Mouse (Mus musculus): ENCODE results near the gene Zfp819.
"Not testable (repeated sequence)": the region's sequence is repeated elsewhere in the genome, so short reads cannot be mapped to it uniquely, and the experiment has no call there.

Zfp819 gene

DNA sequence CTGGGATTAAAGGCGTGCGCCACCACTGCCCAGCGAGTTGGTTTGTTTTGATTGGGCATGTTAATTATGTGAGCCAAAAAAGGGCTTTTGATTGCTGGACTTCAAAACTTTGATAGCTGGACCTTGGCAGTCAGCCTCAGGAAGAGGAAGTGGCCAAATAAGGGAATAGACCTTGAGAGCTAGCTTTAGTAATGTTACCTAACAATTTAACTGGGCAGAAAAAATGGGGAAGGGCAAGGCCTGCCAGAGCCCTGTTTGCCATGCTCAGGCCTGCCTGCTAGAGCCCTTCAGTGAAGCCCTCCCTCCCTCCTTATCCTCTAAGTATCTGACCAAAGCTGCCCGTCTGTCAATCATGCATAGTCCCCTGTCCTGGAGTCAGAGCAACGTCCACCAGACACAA lies 35.6 kb downstream of the Zfp819 start:
- in situ Hi-C loops (cut with MboI, MseI): no loop called here

DNA sequence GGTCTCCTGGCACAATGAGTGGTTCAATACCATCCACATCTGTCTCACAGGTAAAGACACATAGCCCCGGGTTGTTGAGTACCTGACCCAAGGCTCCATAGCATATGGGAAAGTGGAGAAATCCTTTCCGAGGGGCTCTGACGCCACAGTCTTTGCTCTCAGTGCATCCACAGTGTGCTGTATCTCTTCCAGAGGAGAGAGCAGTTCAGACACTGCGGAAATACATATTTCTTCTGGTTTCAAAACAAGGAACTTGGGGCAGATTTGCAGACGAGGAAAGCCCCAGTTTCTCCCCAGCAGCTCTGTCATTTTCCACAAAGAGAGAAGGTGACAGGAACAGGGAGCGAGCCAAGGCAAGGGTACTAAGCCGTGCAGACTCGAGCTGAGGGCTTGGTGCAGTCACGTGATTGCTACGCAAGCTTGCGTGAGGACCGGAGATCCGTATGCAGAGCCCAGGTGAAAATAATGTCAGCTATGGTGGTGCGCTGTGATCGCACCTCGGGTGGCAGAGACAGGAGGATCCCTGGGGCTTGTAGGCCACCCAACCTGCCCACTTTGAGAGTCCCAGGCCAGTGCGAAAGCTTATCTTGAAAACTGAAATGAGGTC lies 36.2 kb downstream of the Zfp819 start:
- in situ Hi-C loops (cut with MboI, MseI): no loop called here

DNA sequence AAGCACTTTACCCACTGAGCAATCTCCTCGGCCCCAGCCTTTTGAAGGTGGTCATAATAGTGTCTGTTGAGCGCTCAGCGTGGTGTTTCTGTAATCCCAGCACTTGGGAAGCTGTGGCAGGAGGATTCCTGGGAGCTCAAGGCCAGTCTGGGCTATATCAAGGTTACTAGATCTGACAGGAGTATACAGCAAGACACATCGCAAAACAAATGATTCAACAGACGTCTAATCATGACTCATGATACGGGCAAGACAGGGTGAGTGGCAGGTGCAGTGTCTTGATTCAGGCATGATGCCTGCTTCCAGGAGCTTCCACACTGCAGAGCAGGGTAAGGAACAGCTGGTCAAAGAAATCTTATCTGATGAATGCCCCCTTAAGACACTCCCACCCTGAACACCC lies 45.7 kb downstream of the Zfp819 start:
- in situ Hi-C loops (cut with MboI, MseI): no loop called here

DNA sequence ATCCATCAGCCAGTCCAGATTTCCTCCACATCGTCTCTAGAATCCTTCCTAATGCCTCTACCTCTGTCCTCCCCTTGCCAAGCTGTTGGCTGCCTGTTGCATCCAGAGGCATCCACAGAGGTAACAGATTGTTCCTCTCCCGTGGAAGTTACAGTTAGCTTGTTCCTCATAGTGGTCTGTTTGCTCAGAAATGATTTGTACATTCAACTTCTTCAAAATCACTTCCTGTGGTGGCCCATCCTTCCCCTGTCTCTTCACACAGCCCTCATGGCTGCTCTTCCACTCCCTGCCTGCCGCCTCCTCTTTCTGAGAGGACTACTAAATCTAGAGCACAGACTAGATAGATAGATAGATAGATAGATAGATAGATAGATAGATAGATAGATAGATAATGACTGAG lies 47.5 kb downstream of the Zfp819 start:
- in situ Hi-C loops (cut with MboI, MseI): no loop called here

DNA sequence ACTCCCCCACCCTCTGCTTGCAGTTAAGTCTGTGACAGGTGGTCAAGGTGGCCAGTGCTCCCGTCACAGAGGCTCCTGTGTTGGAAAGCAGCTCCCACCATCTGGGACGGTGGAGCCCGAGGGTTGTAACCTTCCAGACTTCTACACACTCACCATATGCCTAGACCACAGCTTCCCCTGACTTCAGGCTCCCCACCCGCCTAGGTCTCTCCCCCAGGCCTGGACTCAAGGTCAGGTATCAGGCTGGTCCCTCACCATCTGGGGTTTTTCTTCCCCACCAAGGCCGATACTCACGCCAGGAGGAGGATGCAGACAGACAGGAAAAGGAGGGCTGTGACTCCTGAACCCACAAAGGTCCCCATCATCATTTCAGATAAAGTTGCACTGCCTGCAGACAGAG lies 49.3 kb downstream of the Zfp819 start:
- in situ Hi-C loops (cut with MboI, MseI): no loop called here

DNA sequence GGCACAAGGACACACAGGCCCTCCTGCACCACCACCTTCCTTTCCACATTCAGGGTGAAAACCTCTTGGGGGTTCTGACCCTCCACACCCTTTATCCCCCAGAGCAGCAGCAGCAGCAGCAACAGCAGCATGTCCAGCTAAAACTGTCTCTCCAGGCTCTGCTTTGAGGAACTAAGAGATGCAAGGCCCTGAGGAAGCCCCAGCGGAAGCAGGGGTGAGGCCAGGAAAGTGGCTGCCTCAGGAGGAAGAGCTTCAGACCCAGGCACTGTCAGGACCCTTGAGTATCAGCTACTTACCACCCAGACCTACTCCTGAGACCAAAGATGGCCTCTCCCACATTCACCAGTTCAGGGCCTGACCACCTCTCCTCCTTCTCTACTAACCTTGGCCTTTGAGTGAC lies 53.0 kb downstream of the Zfp819 start, which contains the start of gene Siglece:
TSS of gene Siglece (minus strand) at position 160 of the 400 bp plus-strand sequence.
- in situ Hi-C loops (cut with MboI, MseI): no loop called here

DNA sequence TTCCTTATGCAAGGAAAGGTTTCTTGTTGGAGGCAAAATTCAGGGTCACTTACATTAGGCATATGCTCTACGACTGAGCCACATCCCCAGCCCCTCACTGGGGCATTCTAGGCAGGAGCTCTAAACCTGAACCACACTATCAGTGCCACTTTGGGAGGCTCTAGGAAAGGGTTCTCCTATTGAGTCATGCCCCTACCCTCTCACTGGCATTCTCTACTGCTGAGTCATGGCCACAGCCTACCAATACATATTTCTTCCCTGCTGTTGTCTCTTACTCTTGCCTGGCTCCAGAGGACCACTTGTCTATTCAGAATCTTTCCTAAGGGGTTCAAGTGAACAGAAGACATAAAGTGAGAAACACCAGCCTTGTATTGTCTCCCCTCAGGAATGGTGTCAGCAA lies 55.8 kb downstream of the Zfp819 start:
- in situ Hi-C loops (cut with MboI, MseI): no loop called here

DNA sequence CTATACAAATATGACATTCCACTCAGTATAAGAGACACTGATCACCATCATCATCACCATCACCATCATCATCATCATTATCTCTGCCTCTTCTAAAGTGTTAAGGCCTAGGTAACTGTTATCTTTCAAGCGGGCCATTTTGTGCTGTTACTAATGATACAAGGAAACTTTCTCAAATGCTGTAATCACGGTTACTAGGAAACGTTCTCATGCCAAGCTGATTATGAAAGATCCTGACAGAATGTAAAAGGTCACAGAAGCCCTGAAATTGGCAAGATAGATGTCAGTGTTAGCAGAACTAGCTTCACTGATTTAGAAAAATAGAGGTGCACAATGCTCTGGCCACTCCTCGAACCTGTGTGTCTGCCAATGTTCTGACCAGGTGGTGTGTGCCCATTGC lies 60.3 kb downstream of the Zfp819 start:
- in situ Hi-C loops (cut with MboI, MseI): not testable (repeated sequence)
